Mouse (Mus musculus) liver, adult 2 months (tissue): ENCODE measurements at regions not wholly inside any gene's neighbourhood (a gene's known extent, or its start where the extent isn't known, plus 50 kb on each side); places are given as distances from the start of the nearest gene placed in this dataset.
A peak's percentile ranks its signal among the peaks of the same experiment; 100 is the strongest.

ENCODE experiments used
- DNase-seq: peaks from one replicate; pipeline ENCODE4 v3.0.0-alpha.2; 2011; ENCODE audit warnings: low read depth, low spot score; ENCODE audit errors: extremely low read depth
- H3K27ac ChIP-seq: fragments of 200-500 bp; replicated peaks from 2 replicates; pipeline ENCODE4 v1.5.1; 2012; ENCODE audit warnings: low read depth, mild to moderate bottlenecking, control low read depth, inconsistent platforms, low read length; ENCODE audit not compliant: insufficient read depth
- H3K27me3 ChIP-seq: fragments of 200-500 bp; 2 replicates; pipeline ENCODE4 v1.6.1; 2012; ENCODE audit warnings: mild to moderate bottlenecking, moderate library complexity, low read length, inconsistent platforms; ENCODE audit not compliant: control insufficient read depth, insufficient read depth
- H3K36me3 ChIP-seq: fragments of 200-500 bp; 2 replicates; pipeline ENCODE4 v1.6.1; 2012; ENCODE audit warnings: low read length, inconsistent platforms; ENCODE audit not compliant: control insufficient read depth, insufficient read depth
- H3K4me1 ChIP-seq: fragments of 200-500 bp; 2 replicates; pipeline ENCODE4 v1.6.1; 2011; ENCODE audit warnings: low read length; ENCODE audit not compliant: control insufficient read depth, insufficient read depth
- H3K4me3 ChIP-seq: fragments of 200-500 bp; 2 replicates; pipeline ENCODE4 v1.5.1; 2011; ENCODE audit warnings: low read depth, mild to moderate bottlenecking, control low read depth, low read length, moderate library complexity; ENCODE audit not compliant: insufficient read depth
- H3K79me2 ChIP-seq: fragments of 200-500 bp; 2 replicates; pipeline ENCODE4 v1.6.1; 2012; ENCODE audit warnings: inconsistent platforms, mild to moderate bottlenecking, low read length, moderate library complexity; ENCODE audit not compliant: control insufficient read depth, insufficient read depth
- H3K9ac ChIP-seq: fragments of 200-500 bp; 2 replicates; pipeline ENCODE4 v1.6.1; 2012; ENCODE audit warnings: low read depth, mild to moderate bottlenecking, control low read depth, inconsistent platforms, low read length
- CTCF ChIP-seq: fragments of 200-500 bp; IDR thresholded peaks from 2 replicates; pipeline ENCODE4 v1.5.1; 2011; ENCODE audit warnings: low read depth, low read length, control low read depth
- POLR2A ChIP-seq: fragments of 200-500 bp; IDR thresholded peaks from 2 replicates; pipeline ENCODE4 v1.6.1; 2011; ENCODE audit warnings: low read length, control low read depth; ENCODE audit not compliant: insufficient read depth; ENCODE audit errors: extremely low read depth
- WGBS: fragments of 180-500 bp; shearing (Covaris S2); methylation state at CpG from one replicate; pipeline ENCODE4 v1.1.7; 2018; 5-methylcytosine and 5-hydroxymethylcytosine counted together

GRCm38 (mm10) chr14:58323164-58323563 lies 252.8 kb downstream of the Fgf9 start:
- WGBS: 88% methylated on average over 6 of the region's 6 CpGs
- Histone ChIP-seq H3K79me2 (no peaks in the 10 kb centered on the region), H3K4me1 (no peaks in the 10 kb centered on the region), H3K27me3 (no peaks in the 10 kb centered on the region), H3K4me3 (no peak overlapping the region), H3K36me3 (no peaks in the 10 kb centered on the region), H3K9ac (no peak overlapping the region), H3K27ac (no peak overlapping the region)
- TF ChIP-seq POLR2A (no peak), CTCF (no peak)
- DNase-seq: peak; percentile 8

GRCm38 (mm10) chr14:58322461-58322860 lies 252.1 kb downstream of the Fgf9 start:
- Histone ChIP-seq H3K36me3 (no peaks in the 10 kb centered on the region), H3K4me1 (no peaks in the 10 kb centered on the region), H3K27ac (no peak overlapping the region), H3K27me3 (no peaks in the 10 kb centered on the region), H3K9ac (no peak overlapping the region), H3K4me3 (no peak overlapping the region), H3K79me2 (no peaks in the 10 kb centered on the region)
- 74% methylated on average over 4 of the region's 4 CpGs for WGBS
- TF ChIP-seq CTCF: no peak
- TF ChIP-seq POLR2A: no peak
- no peak for DNase-seq

- 92% methylated on average over 10 of the region's 10 CpGs for WGBS
- no peaks in the 10 kb centered on the region for H3K27me3 ChIP-seq
- H3K36me3 ChIP-seq: no peaks in the 10 kb centered on the region
- no peak overlapping the region for H3K4me3 ChIP-seq
- H3K4me1 ChIP-seq: no peaks in the 10 kb centered on the region
- no peaks in the 10 kb centered on the region for H3K79me2 ChIP-seq
- no peak for TF ChIP-seq CTCF
- TF ChIP-seq POLR2A: no peak
- no peak for DNase-seq
- H3K27ac ChIP-seq: no peak overlapping the region
- no peak overlapping the region for H3K9ac ChIP-seq
These were observed 251.5 kb downstream of the Fgf9 start for GRCm38 (mm10) chr14:58321875-58322274.

- DNase-seq: peak; percentile 46
- no peak overlapping the region for H3K27ac ChIP-seq
These were observed 250.9 kb downstream of the Fgf9 start for GRCm38 (mm10) chr14:58321234-58321633.

GRCm38 (mm10) chr14:58317640-58318039 lies 247.3 kb downstream of the Fgf9 start:
- Histone ChIP-seq H3K36me3 (no peaks in the 10 kb centered on the region), H3K79me2 (no peaks in the 10 kb centered on the region), H3K4me3 (no peak overlapping the region), H3K27ac (no peak overlapping the region), H3K4me1 (no peaks in the 10 kb centered on the region), H3K9ac (no peak overlapping the region), H3K27me3 (no peaks in the 10 kb centered on the region)
- WGBS: 99% methylated on average over 3 of the region's 3 CpGs
- no peak for DNase-seq
- TF ChIP-seq POLR2A: no peak
- TF ChIP-seq CTCF: no peak

More at GRCm38 (mm10) chr14:58321234-58321633, 250.9 kb downstream of the Fgf9 start:
- no peak overlapping the region for H3K4me3 ChIP-seq
- TF ChIP-seq CTCF (no peak), POLR2A (no peak)
- no peak overlapping the region for H3K9ac ChIP-seq
- 58% methylated on average over 5 of the region's 5 CpGs for WGBS
- no peaks in the 10 kb centered on the region for H3K27me3 ChIP-seq
- H3K79me2 ChIP-seq: no peaks in the 10 kb centered on the region
- H3K36me3 ChIP-seq: no peaks in the 10 kb centered on the region
- H3K4me1 ChIP-seq: no peaks in the 10 kb centered on the region

GRCm38 (mm10) chr14:58317231-58317630 lies 246.9 kb downstream of the Fgf9 start:
- Histone ChIP-seq H3K9ac (no peak overlapping the region), H3K4me1 (no peaks in the 10 kb centered on the region), H3K36me3 (no peaks in the 10 kb centered on the region), H3K27me3 (no peaks in the 10 kb centered on the region), H3K4me3 (no peak overlapping the region), H3K79me2 (no peaks in the 10 kb centered on the region), H3K27ac (no peak overlapping the region)
- 64% methylated on average over 4 of the region's 4 CpGs for WGBS
- TF ChIP-seq CTCF: no peak
- TF ChIP-seq POLR2A: no peak
- DNase-seq: no peak
